Mouse (Mus musculus) neural tube, embryonic 15.5 days (tissue): ENCODE results near the gene Nek3. TPM values are rescaled to one million over a fixed set of nuclear protein-coding genes. Genes with fewer than 3 reads are reported as not detected.

Experiments used
- ATAC-seq: fragments of 200-750 bp; cut with Nextera tagmentation; 2 replicates; pipeline ENCODE4 v1.8.0; 2017; ENCODE audit warnings: mild to moderate bottlenecking, moderate TSS enrichment, moderate library complexity; ENCODE audit not compliant: low FRiP score
- H3K27ac ChIP-seq: fragments of 300-500 bp; sonication (generic); replicated peaks from 2 replicates; pipeline ENCODE4 v1.5.1; 2015; ENCODE audit warnings: mild to moderate bottlenecking, inconsistent platforms
- H3K27me3 ChIP-seq: fragments of 300-500 bp; sonication (generic); replicated peaks from 2 replicates; pipeline ENCODE4 v1.6.1; 2015; ENCODE audit warnings: inconsistent platforms
- H3K36me3 ChIP-seq: fragments of 300-500 bp; sonication (generic); 2 replicates; pipeline ENCODE4 v1.6.1; 2015; ENCODE audit warnings: inconsistent platforms
- H3K4me1 ChIP-seq: fragments of 300-500 bp; sonication (generic); 2 replicates; pipeline ENCODE4 v1.6.1; 2015; ENCODE audit warnings: inconsistent platforms
- H3K4me2 ChIP-seq: fragments of 300-500 bp; sonication (generic); 2 replicates; pipeline ENCODE4 v1.6.1; 2015; ENCODE audit warnings: inconsistent platforms, mild to moderate bottlenecking, moderate library complexity
- H3K4me3 ChIP-seq: fragments of 300-500 bp; sonication (generic); replicated peaks from 2 replicates; pipeline ENCODE4 v1.5.1; 2015; ENCODE audit warnings: mild to moderate bottlenecking, inconsistent platforms
- H3K9ac ChIP-seq: fragments of 300-500 bp; sonication (generic); replicated peaks from 2 replicates; pipeline ENCODE4 v1.6.1; 2015; ENCODE audit warnings: mild to moderate bottlenecking, inconsistent platforms
- H3K9me3 ChIP-seq: fragments of 300-500 bp; sonication (generic); replicated peaks from 2 replicates; pipeline ENCODE4 v1.6.1; 2016; ENCODE audit warnings: inconsistent platforms
- WGBS: fragments of 180-500 bp; shearing (Covaris S2); methylation state at CpG from one replicate; pipeline ENCODE4 v1.1.7; 2015; ENCODE audit warnings: mixed read lengths; 5-methylcytosine and 5-hydroxymethylcytosine counted together
- polyA plus RNA-seq: library from polyadenylated mRNA; unstranded; fragments of >200 nt; fragmentation: Nextera tagmentation; extraction: Ambion mirVana; gene quantifications from 2 replicates; pipeline ENCODE4 v1.2.1, GENCODE M21; 2015

The Nek3 gene
- polyA plus RNA-seq: 8.0 and 8.6 TPM in 2 replicates

DNA sequence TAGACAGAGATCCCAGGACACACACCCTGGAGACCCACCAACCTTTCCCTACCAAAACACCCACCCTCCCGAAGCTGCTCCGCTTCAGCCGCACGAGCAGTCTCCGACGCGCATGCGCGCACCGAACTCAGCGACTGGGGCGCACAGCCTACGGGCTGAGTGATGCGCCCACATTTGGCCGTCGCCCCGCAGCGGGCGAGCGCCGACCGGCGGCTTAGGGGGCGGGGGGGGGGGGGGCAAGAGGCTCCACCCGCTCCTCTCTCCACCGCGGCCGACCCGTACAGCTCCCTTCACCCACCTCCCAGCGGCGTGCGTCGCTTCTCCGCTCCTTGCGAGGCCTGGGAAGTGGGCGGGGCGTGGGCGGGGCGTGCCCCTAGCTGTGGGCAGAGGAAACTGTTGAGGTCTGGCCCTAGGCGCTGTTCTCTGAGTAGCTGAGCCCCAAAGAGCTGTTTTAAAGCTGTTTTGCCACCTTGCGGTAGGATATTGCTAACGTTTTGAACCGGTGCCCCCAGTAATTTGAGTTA, at the start of gene Nek3:
Nek3 (minus strand) TSS at position 356 of the 524 bp plus-strand sequence.
- H3K9me3 ChIP-seq: no peaks in the 10 kb centered on the region
- peaks cover 13% of the 10 kb centered on the region for H3K4me1 ChIP-seq
- H3K36me3 ChIP-seq: no peaks in the 10 kb centered on the region
- ATAC-seq: peak; percentile 99
- H3K4me3 ChIP-seq: peak within 1 kb of the TSS; percentile 63
- peak within 1 kb of the TSS; percentile 86 for H3K27ac ChIP-seq
- no peaks in the 10 kb centered on the region for H3K27me3 ChIP-seq
- peak within 1 kb of the TSS; percentile 61 for H3K4me2 ChIP-seq
- H3K9ac ChIP-seq: peak within 1 kb of the TSS; percentile 68
- 0% methylated on average over 34 of the region's 43 CpGs for WGBS

DNA sequence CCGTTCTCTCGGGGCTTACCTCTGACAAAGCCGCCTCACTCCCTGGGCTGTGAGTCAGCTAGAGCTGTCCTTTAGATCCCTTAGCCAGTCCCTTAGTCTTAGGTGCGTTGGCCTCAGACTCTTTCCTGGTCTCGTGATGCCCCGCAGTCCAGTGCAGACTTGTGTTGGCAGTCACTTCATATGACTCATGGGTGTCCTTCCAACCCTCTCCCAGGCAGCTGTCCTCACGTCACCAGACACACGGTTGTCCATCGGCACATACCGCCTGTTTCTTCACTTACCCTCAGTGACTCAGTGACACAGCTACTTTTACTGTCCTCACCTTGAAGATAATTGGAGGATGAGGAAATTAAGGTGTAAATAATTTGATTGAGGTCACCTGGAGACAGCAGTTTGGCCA, 48.6 kb upstream of the Nek3 start:
- Histone ChIP-seq H3K9me3 (no peaks in the 10 kb centered on the region), H3K4me1 (no peaks in the 10 kb centered on the region), H3K27me3 (no peaks in the 10 kb centered on the region), H3K27ac (no peak overlapping the region), H3K4me2 (no peak overlapping the region), H3K36me3 (peaks cover 70% of the 10 kb centered on the region), H3K9ac (no peak overlapping the region), H3K4me3 (no peak overlapping the region)
- no peak for ATAC-seq
- WGBS: 95% methylated on average over 10 of the region's 10 CpGs

DNA sequence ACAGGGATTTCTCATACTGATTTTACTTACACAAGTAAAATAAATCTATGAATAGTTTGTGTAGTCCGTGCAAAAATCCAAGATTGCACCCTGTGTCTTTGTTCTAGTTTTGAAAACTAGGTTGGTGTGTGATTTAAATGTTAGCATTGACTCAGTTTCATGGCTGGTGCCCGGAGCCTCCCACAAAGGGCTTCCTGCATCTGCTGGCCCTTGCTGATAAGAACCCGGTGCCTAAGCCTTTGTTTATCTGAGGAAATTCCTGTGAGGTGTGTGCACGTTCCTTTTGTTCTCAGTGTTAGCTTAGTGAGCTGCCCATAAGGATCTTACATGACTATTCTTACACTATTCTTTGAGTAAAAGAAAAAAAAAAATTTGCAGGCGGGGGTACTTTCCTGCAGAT, 42.8 kb upstream of the Nek3 start:
- peaks cover 34% of the 10 kb centered on the region for H3K36me3 ChIP-seq
- H3K4me3 ChIP-seq: no peak overlapping the region
- no peak overlapping the region for H3K27ac ChIP-seq
- ATAC-seq: no peak
- no peaks in the 10 kb centered on the region for H3K4me1 ChIP-seq
- H3K9ac ChIP-seq: no peak overlapping the region
- H3K27me3 ChIP-seq: no peaks in the 10 kb centered on the region
- no peaks in the 10 kb centered on the region for H3K9me3 ChIP-seq
- H3K4me2 ChIP-seq: no peak overlapping the region
- 82% methylated on average over 5 of the region's 5 CpGs for WGBS

DNA sequence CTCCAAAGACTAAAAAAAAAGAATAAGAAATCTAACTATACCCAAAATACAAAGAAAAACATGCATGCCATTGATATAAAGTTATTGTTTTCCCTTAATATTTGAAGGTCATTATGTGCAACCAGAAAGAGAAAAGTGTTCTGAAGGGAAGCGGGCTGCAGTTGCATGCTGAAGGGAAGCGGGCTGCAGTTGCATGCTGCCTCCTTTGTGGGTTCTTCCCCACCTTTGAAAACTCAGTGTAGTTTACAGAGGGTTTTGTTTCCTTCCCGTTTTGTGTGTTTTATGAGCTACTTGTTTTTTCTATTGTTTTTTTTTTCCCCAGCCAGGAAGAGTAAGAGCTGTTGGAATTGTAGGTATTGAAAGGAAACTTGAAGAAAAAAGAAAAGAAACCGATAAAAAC, 41.3 kb upstream of the Nek3 start:
- H3K4me1 ChIP-seq: no peaks in the 10 kb centered on the region
- 68% methylated on average over 4 of the region's 4 CpGs for WGBS
- H3K9me3 ChIP-seq: no peaks in the 10 kb centered on the region
- no peak overlapping the region for H3K4me3 ChIP-seq
- H3K27ac ChIP-seq: no peak overlapping the region
- H3K27me3 ChIP-seq: no peaks in the 10 kb centered on the region
- H3K36me3 ChIP-seq: peaks cover 31% of the 10 kb centered on the region
- no peak for ATAC-seq
- no peak overlapping the region for H3K9ac ChIP-seq
- H3K4me2 ChIP-seq: no peak overlapping the region

DNA sequence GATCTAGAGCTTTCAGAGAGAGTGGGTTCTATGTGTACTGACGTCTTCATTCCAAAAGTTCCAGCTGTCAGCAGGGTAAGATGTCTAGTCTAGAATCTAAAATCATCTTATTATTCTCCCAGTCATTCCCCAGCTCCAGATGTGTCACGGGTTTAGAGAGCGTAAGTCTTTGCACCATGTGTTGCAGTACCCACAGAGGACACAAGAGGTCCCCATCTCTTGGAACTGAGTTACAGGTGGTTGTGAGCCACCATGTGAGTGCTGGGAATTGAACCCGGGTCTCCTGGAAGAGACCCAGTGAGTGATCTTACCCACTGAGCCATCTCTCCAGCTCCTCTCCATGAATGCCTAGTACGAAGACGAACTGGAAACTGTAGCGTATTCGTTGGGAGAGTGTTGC, 33.2 kb upstream of the Nek3 start:
- Histone ChIP-seq H3K27ac (no peak overlapping the region), H3K4me2 (no peak overlapping the region), H3K36me3 (peaks cover 21% of the 10 kb centered on the region), H3K4me3 (no peak overlapping the region), H3K9ac (no peak overlapping the region), H3K27me3 (no peaks in the 10 kb centered on the region), H3K9me3 (no peaks in the 10 kb centered on the region), H3K4me1 (peaks cover 4% of the 10 kb centered on the region)
- WGBS: 97% methylated on average over 8 of the region's 8 CpGs
- no peak for ATAC-seq

DNA sequence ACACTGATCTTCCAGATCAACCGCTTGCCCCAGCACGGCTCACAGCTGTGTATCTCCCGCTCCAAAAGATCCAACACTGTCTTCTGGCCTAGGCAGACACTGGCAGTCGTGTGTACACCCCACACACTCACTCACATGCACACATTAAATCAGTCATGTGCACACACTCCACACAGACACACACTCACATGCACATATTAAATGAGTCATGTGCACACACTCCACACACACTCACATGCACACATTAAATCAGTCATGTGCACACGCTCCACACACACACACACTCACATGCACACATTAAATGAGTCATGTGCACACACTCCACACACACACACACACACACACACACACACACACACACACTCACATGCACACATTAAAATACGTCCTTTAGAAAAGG, 31.7 kb upstream of the Nek3 start:
- Histone ChIP-seq H3K27ac (no peak overlapping the region), H3K36me3 (peaks cover 21% of the 10 kb centered on the region), H3K9me3 (no peaks in the 10 kb centered on the region), H3K4me1 (peaks cover 17% of the 10 kb centered on the region), H3K9ac (no peak overlapping the region), H3K4me3 (no peak overlapping the region), H3K27me3 (no peaks in the 10 kb centered on the region), H3K4me2 (no peak overlapping the region)
- 90% methylated on average over 6 of the region's 6 CpGs for WGBS
- ATAC-seq: no peak

DNA sequence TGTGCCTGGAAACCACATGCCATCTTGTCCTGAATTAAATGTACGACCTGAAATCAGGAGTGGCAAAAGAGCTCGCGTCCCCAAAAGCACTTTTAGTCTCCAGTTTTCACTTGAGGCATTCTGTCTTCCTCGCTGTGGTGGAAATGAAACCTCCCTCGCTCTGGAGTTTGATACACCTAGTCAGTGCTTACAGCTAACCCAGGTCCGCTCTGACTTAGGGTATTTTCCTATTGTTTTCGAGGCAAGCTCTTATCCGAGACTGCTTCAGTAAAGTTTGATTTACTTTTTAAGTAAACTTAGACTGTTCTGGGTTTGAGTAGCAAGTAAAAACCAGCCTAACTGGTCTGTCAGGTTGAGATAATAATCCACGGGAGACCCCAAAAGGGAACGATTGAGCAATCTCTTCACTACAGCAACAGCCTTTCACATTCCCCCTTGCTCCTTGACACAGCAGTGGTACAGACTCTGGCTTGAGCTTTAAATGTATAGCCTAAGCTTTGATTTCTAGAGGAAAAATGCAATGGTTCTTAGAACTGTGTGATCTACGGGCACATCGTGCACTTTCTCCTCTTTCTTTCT, 27.3 kb upstream of the Nek3 start:
- 11% methylated on average over 12 of the region's 12 CpGs for WGBS
- Histone ChIP-seq H3K4me2 (peak overlapping the region; percentile 75), H3K9ac (peak overlapping the region; percentile 91), H3K9me3 (no peaks in the 10 kb centered on the region), H3K4me1 (peaks cover 17% of the 10 kb centered on the region), H3K4me3 (peak overlapping the region; percentile 89), H3K36me3 (no peaks in the 10 kb centered on the region), H3K27me3 (no peaks in the 10 kb centered on the region), H3K27ac (peak overlapping the region; percentile 96)
- peak; percentile 40; the same call in 1 of the 2 replicates for ATAC-seq

DNA sequence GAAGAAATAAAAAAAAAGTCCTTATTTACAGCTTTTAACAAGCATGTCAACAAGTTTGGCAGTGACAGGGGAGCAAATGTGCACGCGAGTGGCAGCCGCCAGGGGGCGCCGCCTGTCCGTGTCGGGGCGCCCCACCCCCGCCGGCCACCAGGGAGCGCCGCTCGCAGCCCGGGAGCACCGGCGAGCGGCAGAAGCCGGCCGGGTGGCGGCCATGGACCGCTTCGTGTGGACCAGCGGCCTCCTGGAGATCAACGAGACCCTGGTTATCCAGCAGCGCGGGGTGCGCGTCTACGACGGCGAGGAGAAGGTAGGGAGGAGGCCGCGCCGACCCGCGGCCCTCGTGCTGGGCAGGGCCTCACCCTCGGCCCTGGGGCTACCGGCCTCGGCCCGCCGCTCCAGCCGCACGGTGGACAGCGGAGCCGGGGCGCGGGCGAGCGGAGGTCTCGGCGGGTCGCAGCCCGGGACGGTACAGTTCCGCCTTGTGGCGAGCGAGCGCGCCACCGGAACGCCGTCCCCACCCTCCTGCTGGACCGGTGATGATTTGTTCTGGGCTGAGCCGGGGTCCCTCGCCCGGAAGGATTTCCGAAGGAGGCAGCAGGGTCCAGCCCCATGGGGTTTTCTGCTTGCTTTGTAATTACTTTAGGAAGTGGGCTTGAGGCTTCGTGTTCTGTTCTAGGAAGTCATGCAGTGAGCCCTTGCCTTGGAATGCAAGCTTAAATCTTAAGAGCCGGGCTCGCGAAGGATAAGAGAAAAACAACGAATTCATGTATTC, 26.6 kb upstream of the Nek3 start, which contains the start of gene Vps36:
Vps36 (plus strand) TSS at position 150 of the 772 bp plus-strand sequence.
- peak within 1 kb of the TSS; percentile 91 for H3K9ac ChIP-seq
- WGBS: under 1% methylated on average over 71 of the region's 73 CpGs
- H3K4me2 ChIP-seq: peak within 1 kb of the TSS; percentile 75
- peak; percentile 94 for ATAC-seq
- H3K4me1 ChIP-seq: peaks cover 17% of the 10 kb centered on the region
- H3K36me3 ChIP-seq: no peaks in the 10 kb centered on the region
- no peaks in the 10 kb centered on the region for H3K27me3 ChIP-seq
- peak within 1 kb of the TSS; percentile 89 for H3K4me3 ChIP-seq
- H3K27ac ChIP-seq: peak within 1 kb of the TSS; percentile 96
- no peaks in the 10 kb centered on the region for H3K9me3 ChIP-seq

DNA sequence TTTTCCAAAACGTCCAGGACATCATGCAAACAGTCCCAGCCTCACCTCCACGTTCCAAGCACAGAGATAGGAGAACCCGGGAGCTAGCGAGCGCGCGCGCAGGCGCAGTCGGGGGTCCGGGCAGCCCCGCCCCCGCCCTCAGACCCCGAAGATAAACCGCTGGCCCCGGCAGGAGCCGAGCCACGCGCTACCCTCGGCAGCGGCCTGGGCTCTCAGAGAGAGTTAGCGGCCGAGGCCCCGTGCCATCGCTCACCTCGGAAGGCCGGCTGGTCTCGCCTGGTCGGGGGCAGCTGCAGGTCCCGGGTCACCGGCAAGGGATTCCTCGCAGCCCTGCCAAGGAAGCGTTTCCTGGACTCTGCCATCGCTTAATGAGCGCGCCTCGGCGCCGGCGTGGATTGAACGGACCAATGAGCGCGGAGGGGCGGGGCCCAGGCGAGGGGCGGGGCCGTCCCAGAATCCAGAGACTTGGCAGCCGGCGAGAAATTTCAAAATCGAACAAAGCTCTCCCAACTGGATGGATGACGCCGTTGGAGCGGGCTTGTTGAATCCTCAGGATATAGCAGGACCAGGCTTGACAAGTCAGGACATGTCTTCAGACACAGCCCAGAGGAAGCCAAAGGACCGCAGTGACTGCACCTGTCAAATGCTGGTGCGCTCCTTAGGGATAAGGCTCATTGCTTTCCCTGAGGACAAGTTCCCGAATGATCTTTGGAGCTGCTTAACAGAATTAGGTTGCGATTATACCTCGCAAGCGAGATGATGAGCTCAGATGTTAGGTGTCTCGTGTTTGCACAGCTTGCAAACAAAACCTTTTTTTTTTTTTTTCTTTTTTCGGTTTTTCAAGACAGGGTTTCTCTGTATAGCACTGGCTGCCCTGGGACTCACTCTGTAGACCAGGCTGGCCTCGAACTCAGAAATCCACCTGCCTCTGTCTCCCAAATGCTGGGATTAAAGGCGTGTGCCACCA, 19.5 kb upstream of the Nek3 start, which contains the start of gene Ckap2:
Ckap2 (minus strand) TSS at position 389 of the 967 bp plus-strand sequence.
- H3K4me3 ChIP-seq: peak within 1 kb of the TSS; percentile 83
- 3% methylated on average over 63 of the region's 63 CpGs for WGBS

DNA sequence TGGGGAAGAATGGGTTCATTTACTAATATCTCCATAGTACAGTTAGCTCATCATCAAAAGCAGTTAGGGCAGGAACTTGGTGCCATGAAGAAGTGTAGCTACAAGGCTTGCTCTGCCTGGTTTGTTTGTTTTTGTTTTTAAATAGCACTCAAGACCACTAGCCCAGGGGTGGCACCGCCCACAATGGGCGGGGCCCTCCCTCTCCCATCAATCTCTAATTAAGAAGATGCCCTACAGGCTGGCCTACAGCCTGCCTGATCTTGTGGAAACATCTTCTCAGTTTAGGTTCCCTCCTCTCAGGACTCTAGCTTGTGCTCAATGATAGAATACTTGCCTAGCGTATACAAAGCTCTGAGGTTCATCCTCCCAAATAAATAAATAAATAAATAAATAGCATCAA, 18.6 kb upstream of the Nek3 start:
- H3K4me2 ChIP-seq: peak overlapping the region; percentile 71
- 0% methylated on average over 3 of the region's 3 CpGs for WGBS
- no peaks in the 10 kb centered on the region for H3K36me3 ChIP-seq
- ATAC-seq: peak; percentile 56
- peak overlapping the region; percentile 66 for H3K9ac ChIP-seq
- no peak overlapping the region; the same call in 1 of the 2 replicates for H3K27ac ChIP-seq
- peaks cover 9% of the 10 kb centered on the region for H3K4me1 ChIP-seq
- no peaks in the 10 kb centered on the region for H3K9me3 ChIP-seq
- no peaks in the 10 kb centered on the region for H3K27me3 ChIP-seq
- peak overlapping the region; percentile 83 for H3K4me3 ChIP-seq

More for the DNA sequence above, 19.5 kb upstream of the Nek3 start, which contains the start of gene Ckap2:
- Histone ChIP-seq H3K9ac (peak within 1 kb of the TSS; percentile 66), H3K27ac (peak within 1 kb of the TSS; percentile 84), H3K4me1 (peaks cover 9% of the 10 kb centered on the region), H3K9me3 (no peaks in the 10 kb centered on the region), H3K4me2 (peak within 1 kb of the TSS; percentile 71), H3K36me3 (no peaks in the 10 kb centered on the region), H3K27me3 (no peaks in the 10 kb centered on the region)
- ATAC-seq: peak; percentile 99

DNA sequence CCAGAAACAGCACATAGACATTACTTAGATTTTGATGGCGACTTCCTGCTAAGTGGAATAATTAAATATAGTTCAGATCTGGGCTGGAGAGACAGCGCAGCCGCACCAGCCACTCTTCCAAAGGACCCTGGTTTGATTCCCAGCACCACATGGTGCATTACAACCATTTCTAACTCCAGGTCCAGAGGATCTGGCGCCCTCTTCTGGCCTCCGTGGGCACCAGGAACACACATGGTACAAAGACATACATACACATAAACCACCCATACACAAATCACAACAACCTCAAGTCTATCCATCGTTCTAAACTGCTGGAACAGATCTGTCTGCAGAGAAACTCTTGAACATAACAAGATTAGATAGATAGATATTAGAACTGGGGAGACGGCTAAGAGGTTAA, 9.7 kb upstream of the Nek3 start:
- Histone ChIP-seq H3K27ac (no peak overlapping the region), H3K4me3 (no peak overlapping the region), H3K27me3 (no peaks in the 10 kb centered on the region), H3K9ac (no peak overlapping the region), H3K4me1 (no peaks in the 10 kb centered on the region), H3K36me3 (no peaks in the 10 kb centered on the region), H3K9me3 (no peaks in the 10 kb centered on the region), H3K4me2 (no peak overlapping the region)
- no peak for ATAC-seq
- WGBS: 97% methylated on average over 7 of the region's 7 CpGs
